Mouse (Mus musculus) E14TG2a.4 (cell line): ENCODE data around the gene Il9r.

ENCODE experiments used
- CTCF ChIP-seq: conservative IDR thresholded peaks from 2 replicates; pipeline ENCODE4 v1.5.1; 2014; ENCODE audit warnings: low read length
- NANOG ChIP-seq: IDR thresholded peaks from 2 replicates; pipeline ENCODE4 v1.6.1; 2014; ENCODE audit warnings: borderline replicate concordance, low read length, mixed read lengths

DNA sequence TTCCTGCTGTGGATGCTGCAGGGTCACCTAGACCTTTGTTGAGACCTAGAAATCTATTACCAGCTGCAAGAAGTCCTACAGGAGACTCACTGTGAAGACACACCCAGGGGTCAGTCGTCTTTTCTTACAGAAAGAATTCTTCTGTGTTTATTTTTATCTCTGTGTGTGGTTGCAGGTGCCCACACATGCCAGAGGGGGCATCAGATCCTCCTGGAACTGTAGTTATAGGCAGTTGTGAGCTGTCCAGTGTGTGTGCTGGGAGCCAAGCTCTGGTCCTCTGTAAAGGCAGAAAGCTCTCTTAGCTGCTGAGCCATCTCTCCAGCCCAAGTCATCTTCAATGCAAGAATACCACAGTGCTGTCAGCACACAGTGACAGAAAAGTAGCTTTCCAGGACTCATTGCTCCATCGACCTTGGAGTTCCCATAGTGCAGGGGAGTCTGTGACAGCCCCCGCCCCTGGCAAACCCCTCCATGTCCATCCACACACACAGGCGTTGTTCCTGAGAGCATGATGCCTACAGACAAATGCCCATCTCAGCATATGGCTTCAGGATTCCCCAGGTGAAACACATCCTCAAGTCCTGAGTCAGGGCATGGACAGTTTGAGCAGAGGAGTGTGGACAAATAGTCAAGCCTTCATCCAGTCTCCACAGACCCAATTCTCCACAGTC lies 23.4 kb upstream of the Il9r start:
- TF ChIP-seq CTCF: peak; percentile 13; the same call in 1 of the 2 replicates
- no peak for TF ChIP-seq NANOG
